Mouse (Mus musculus) CH12F3 (cell line): ENCODE measurements around the gene Plxnb2.

ENCODE experiments used
- in situ Hi-C: fragments of 300-500 bp; cut with MboI; formaldehyde crosslinking; loops from 2 replicates; pipeline ENCODE4 v1.14.3; 2020; ENCODE audit warnings: low sequenced_read_pairs

Gene Plxnb2

DNA sequence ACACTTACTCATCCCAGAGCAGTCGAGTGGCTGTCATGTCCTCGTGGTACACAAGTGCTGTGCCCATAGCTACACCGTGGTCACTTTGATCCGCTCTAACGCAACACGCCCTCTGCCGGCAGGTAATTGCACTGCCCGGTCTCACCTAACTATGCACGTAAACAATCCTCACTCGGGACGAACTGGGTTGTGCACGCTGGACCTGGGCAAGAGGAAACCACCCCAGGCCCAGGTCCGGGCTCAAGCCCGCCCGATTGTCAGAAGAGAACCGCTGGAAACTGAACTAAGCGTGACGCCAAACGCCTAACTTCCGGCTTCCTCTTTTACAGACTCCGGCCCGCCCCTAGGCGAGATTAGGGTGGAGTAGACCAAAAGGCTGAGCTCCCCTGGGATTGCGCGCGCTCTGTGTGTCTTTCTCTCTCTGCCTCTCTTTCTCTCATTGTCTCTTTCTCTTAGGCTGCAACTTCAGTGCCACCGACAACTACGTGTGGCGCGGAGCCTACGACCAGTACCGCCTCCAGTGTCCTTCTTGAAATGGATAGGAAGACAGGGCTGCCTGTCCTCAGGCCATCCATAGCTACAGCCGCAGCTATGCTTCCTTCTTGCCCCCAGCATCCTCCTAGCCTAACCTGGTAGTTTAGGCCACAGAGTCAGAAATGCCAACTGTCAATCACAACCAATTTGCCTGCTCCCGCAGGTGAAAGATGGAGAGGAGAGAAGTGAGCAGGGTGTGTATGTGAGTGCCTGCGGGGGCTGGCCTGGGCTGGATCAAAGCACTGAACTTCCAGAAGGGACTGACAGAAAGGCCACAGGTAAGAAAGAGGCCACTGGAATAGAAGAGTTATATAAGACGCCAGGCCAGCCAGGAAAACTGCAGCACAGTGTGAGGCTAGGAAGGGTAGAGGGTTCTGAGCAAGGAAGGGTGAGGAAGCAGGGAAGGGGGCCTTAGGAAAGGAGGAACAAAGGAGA, 51.9 kb downstream of the Plxnb2 start, which contains the start of gene Hdac10:
TSS of gene Hdac10 (minus strand) at position 319 of the 969 bp plus-strand sequence.
- in situ Hi-C loops = no loop called here

DNA sequence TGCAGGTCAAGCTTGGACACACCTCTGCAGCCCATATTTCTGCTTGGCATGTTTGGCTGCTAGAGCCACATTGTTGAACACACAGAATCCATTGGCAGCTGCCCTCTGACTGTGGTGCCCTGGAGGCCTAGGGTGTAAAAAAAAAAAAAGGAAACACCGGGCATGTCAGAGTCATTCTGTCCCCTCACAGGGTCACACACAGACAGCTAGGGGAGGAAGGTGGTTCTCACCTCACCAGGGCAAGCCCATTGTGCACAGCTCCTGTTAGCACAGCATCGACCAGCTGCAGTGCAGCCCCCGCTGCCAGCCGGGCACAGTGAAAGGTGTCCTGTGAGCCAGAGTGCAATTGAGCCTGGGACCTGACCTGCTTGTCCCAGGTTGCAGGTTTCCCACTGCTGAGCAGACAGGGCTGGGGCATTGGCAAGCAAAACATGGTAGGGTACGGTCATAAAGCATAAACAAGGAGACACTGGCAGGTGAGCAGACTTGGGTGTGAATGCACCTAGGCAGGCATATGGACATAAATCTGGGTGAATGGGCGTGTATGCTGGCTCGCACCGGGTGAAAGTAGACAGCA, 53.1 kb downstream of the Plxnb2 start:
- in situ Hi-C loops = no loop called here

DNA sequence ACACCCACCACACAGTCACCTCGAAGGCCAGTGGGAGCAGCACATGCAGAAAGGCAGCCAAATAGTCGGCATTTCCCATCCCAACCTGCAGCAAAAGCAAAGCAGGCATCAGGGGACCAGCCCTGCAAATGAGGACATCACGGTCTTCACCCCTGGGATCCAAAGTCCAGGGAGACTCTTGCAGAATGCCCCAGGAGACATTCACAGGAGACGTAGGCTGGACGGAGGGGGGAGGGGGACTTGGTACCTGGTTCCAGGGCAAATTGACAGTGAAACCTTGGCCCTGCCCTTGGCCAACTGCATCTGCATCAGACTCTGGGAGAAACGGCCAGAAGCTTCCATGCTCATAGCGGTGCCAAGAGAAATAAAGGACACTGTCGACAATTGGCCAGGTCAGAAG, 54.0 kb downstream of the Plxnb2 start:
- in situ Hi-C loops = no loop called here

DNA sequence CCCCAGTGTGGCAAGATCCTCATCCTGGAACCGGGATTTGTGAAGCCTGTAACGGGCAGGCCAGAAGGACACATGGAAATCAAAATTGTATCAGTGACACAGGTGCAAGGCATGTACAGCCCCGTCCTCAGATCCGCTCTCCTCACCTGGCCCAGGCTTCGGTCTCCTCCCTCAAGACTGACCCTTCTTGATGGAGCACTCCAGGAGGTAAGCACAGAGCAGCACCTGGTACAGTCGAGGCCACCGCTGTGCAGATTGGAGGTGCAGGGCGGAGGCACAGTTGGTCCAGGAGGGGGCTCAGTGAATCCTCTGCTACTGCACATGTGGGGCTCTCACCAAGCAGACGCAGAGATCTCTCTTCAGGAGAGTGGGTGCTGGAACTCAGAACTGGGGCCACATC, 55.2 kb downstream of the Plxnb2 start:
- in situ Hi-C loops = no loop called here

GRCm38 (mm10) chr15:89124312-89124711, 56.3 kb downstream of the Plxnb2 start:
- in situ Hi-C loops = no loop called here

DNA sequence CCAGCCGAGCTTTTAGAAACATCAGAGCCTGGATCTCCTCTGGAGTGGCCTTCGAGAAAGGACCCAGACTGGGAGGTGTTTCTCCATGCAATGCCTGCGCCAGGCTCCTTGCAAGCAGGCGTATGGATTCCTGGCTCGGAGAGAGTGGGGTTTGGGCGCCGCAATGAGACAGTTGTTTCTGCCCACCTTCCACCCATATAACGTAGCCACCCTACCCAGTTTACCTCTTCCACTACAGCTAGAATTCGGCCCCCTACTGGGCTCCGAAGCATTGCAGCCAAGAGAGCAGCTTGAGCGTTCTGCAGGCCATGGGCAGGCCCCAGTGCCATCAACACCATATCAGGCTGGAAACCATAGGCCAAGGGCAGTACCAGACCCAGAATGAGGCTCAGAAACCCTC, 57.0 kb downstream of the Plxnb2 start:
- in situ Hi-C loops = no loop called here

GRCm38 (mm10) chr15:89122649-89123366, 57.8 kb downstream of the Plxnb2 start, which contains the start of gene Tubgcp6:
Tubgcp6 (minus strand) TSS chr15:89123112.
- in situ Hi-C loops = no loop called here

DNA sequence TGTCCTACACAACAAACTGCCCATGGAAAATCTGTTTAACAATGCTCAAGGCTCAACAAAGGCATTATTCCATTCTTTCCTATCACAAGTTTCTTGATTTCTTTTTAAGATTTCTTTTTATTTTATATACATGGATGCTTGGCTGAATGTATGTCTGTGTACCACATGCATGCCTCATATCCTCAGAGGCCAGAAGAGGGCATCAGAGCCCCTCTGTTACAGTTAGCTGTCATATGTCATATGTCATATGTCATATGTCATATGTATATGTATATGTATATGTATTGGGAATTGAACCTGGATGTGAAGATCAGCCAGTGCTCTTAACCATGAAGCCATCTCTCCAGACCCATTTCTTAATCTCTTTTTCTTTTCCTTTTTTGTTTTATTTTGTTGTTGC, 62.6 kb downstream of the Plxnb2 start:
- in situ Hi-C loops = no loop called here

GRCm38 (mm10) chr15:89110147-89110546, 70.4 kb downstream of the Plxnb2 start:
- in situ Hi-C loops = no loop called here

- in situ Hi-C loops = no loop called here
These were observed 73.6 kb downstream of the Plxnb2 start for GRCm38 (mm10) chr15:89106976-89107375.

GRCm38 (mm10) chr15:89106073-89106472, 74.5 kb downstream of the Plxnb2 start:
- in situ Hi-C loops = no loop called here
